Mouse (Mus musculus) embryonic facial prominence, embryonic 11.5 days (tissue): ENCODE data around the gene Kpna1. TPM values are rescaled to one million over a fixed set of nuclear protein-coding genes. Genes with fewer than 3 reads are reported as not detected.
"Not testable (repeated sequence)": the region's sequence is repeated elsewhere in the genome, so short reads cannot be mapped to it uniquely, and the experiment has no call there.

Source experiments
- ATAC-seq: fragments of 200-750 bp; cut with Nextera tagmentation; replicated peaks from 2 replicates; pipeline ENCODE4 v1.8.0; 2017; ENCODE audit warnings: low read depth; ENCODE audit not compliant: insufficient number of reproducible peaks, low FRiP score, low TSS enrichment
- DNase-seq: peaks from one replicate; pipeline ENCODE4 v3.0.0-alpha.2; 2015; ENCODE audit warnings: low spot score
- H3K27ac ChIP-seq: fragments of 300-500 bp; sonication (generic); replicated peaks from 2 replicates; pipeline ENCODE4 v1.5.1; 2014; ENCODE audit warnings: mild to moderate bottlenecking, low read depth, low read length, control low read depth
- H3K27me3 ChIP-seq: fragments of 300-500 bp; sonication (generic); 2 replicates; pipeline ENCODE4 v1.6.1; 2014; ENCODE audit warnings: mild to moderate bottlenecking, low read length, moderate library complexity, mixed read lengths; ENCODE audit not compliant: control insufficient read depth, insufficient read depth
- H3K36me3 ChIP-seq: fragments of 300-500 bp; sonication (generic); replicated peaks from 2 replicates; pipeline ENCODE4 v1.6.1; 2014; ENCODE audit warnings: low read depth, mild to moderate bottlenecking, low read length, moderate library complexity, mixed read lengths; ENCODE audit not compliant: control insufficient read depth, insufficient read depth
- H3K4me1 ChIP-seq: fragments of 300-500 bp; sonication (generic); 2 replicates; pipeline ENCODE4 v1.6.1; 2014; ENCODE audit warnings: low read length, mixed read lengths; ENCODE audit not compliant: control insufficient read depth, insufficient read depth
- H3K4me2 ChIP-seq: fragments of 300-500 bp; sonication (generic); 2 replicates; pipeline ENCODE4 v1.6.1; 2014; ENCODE audit warnings: low read depth, mild to moderate bottlenecking, control low read depth, low read length, moderate library complexity
- H3K4me3 ChIP-seq: fragments of 300-500 bp; sonication (generic); 2 replicates; pipeline ENCODE4 v1.5.1; 2014; ENCODE audit warnings: low read depth, low read length, control low read depth
- H3K9ac ChIP-seq: fragments of 300-500 bp; sonication (generic); replicated peaks from 2 replicates; pipeline ENCODE4 v1.6.1; 2014; ENCODE audit warnings: mild to moderate bottlenecking, control low read depth, low read length
- H3K9me3 ChIP-seq: fragments of 300-500 bp; sonication (generic); replicated peaks from 2 replicates; pipeline ENCODE4 v1.6.1; 2016; ENCODE audit warnings: mild to moderate bottlenecking, low read length, inconsistent platforms, mixed read lengths; ENCODE audit not compliant: control insufficient read depth
- WGBS: fragments of 180-500 bp; shearing (Covaris S2); extraction: QIAGEN DNeasy Blood & Tissue Kit; methylation state at CpG from one replicate; pipeline ENCODE4 v1.1.7; 2014; 5-methylcytosine and 5-hydroxymethylcytosine counted together
- polyA plus RNA-seq: library from polyadenylated mRNA; unstranded; fragments of >200 nt; fragmentation: Nextera tagmentation; extraction: Ambion mirVana; gene quantifications from 2 replicates; pipeline ENCODE4 v1.2.1, GENCODE M21; 2014

Kpna1 gene
- 72.7 and 78.9 TPM in 2 replicates for polyA plus RNA-seq

- H3K27ac ChIP-seq, DNase-seq, H3K4me1 ChIP-seq, H3K36me3 ChIP-seq, H3K4me3 ChIP-seq, H3K4me2 ChIP-seq, H3K9me3 ChIP-seq, ATAC-seq, H3K27me3 ChIP-seq, H3K9ac ChIP-seq: not testable (repeated sequence)
- WGBS = 74% methylated on average over 1 of the region's 1 CpGs
These were observed at the start of gene Kpna1 for GRCm38 (mm10) chr16:35978450-35978849. Gene Kpna1 (plus strand): TSS chr16:35978750.

- H3K4me2 ChIP-seq = no peak overlapping the region
- WGBS = 85% methylated on average over 19 of the region's 19 CpGs
- no peak overlapping the region for H3K9ac ChIP-seq
- ATAC-seq (no peak), DNase-seq (no peak)
- H3K27ac ChIP-seq = no peak overlapping the region
- no peaks in the 10 kb centered on the region for H3K36me3 ChIP-seq
- H3K4me1 ChIP-seq = no peaks in the 10 kb centered on the region
- H3K9me3 ChIP-seq = no peaks in the 10 kb centered on the region
- H3K4me3 ChIP-seq = no peak overlapping the region
- H3K27me3 ChIP-seq = no peaks in the 10 kb centered on the region
These were observed 46.1 kb upstream of the Kpna1 start for GRCm38 (mm10) chr16:35932179-35933055.

GRCm38 (mm10) chr16:35933181-35933580, 45.4 kb upstream of the Kpna1 start:
- DNase-seq (no peak), ATAC-seq (no peak)
- Histone ChIP-seq H3K36me3 (no peaks in the 10 kb centered on the region), H3K9ac (no peak overlapping the region), H3K27ac (no peak overlapping the region), H3K4me3 (no peak overlapping the region), H3K4me2 (no peak overlapping the region), H3K27me3 (no peaks in the 10 kb centered on the region), H3K9me3 (no peaks in the 10 kb centered on the region), H3K4me1 (no peaks in the 10 kb centered on the region)
- WGBS = 86% methylated on average over 10 of the region's 10 CpGs

GRCm38 (mm10) chr16:35938211-35939151, 40.1 kb upstream of the Kpna1 start, which contains the start of the genes Parp9 and Dtx3l:
Gene Parp9 (plus strand): TSS chr16:35938470.
Gene Dtx3l (minus strand): TSS chr16:35939151.
- WGBS = 2% methylated on average over 52 of the region's 52 CpGs

GRCm38 (mm10) chr16:35939261-35939660, 39.3 kb upstream of the Kpna1 start:
- ATAC-seq (no peak), DNase-seq (peak; percentile 35)
- Histone ChIP-seq H3K4me3 (peak overlapping the region; percentile 45), H3K27me3 (no peaks in the 10 kb centered on the region; the same call in 1 of the 2 replicates), H3K36me3 (no peaks in the 10 kb centered on the region), H3K9ac (peak overlapping the region; percentile 68), H3K27ac (no peak overlapping the region), H3K4me2 (peak overlapping the region; percentile 87), H3K4me1 (no peaks in the 10 kb centered on the region), H3K9me3 (no peaks in the 10 kb centered on the region)
- WGBS = 4% methylated on average over 6 of the region's 6 CpGs

More at GRCm38 (mm10) chr16:35938211-35939151, 40.1 kb upstream of the Kpna1 start, which contains the start of the genes Parp9 and Dtx3l:
- ATAC-seq (0 out of 2 replicates have a peak, but pooled peaks have one; percentile 23), DNase-seq (peak; percentile 60)
- no peaks in the 10 kb centered on the region for H3K36me3 ChIP-seq
- no peaks in the 10 kb centered on the region for H3K4me1 ChIP-seq
- peak within 1 kb of the TSS; percentile 68 for H3K9ac ChIP-seq
- no peaks in the 10 kb centered on the region for H3K9me3 ChIP-seq
- H3K27ac ChIP-seq = no peak within 1 kb of the TSS
- H3K4me2 ChIP-seq = peak within 1 kb of the TSS; percentile 87
- no peaks in the 10 kb centered on the region; the same call in 1 of the 2 replicates for H3K27me3 ChIP-seq
- H3K4me3 ChIP-seq = peak within 1 kb of the TSS; percentile 45

GRCm38 (mm10) chr16:35939690-35940089, 38.9 kb upstream of the Kpna1 start:
- ATAC-seq = no peak
- Histone ChIP-seq H3K4me3 (peak overlapping the region; percentile 45; the same call in 1 of the 2 replicates), H3K9me3 (no peaks in the 10 kb centered on the region), H3K4me1 (no peaks in the 10 kb centered on the region), H3K27ac (no peak overlapping the region), H3K4me2 (no peak overlapping the region), H3K36me3 (no peaks in the 10 kb centered on the region), H3K27me3 (no peaks in the 10 kb centered on the region; the same call in 1 of the 2 replicates), H3K9ac (no peak overlapping the region)
- DNase-seq = peak; percentile 81
- whole genome bisulfite sequencing = 12% methylated on average over 9 of the region's 9 CpGs

- Histone ChIP-seq H3K4me3 (no peak overlapping the region), H3K27ac (no peak overlapping the region), H3K4me2 (no peak overlapping the region), H3K9me3 (no peaks in the 10 kb centered on the region), H3K4me1 (no peaks in the 10 kb centered on the region), H3K36me3 (no peaks in the 10 kb centered on the region), H3K27me3 (no peaks in the 10 kb centered on the region; the same call in 1 of the 2 replicates), H3K9ac (no peak overlapping the region)
- DNase-seq = no peak
- no peak for ATAC-seq
- WGBS = 78% methylated on average over 7 of the region's 7 CpGs
These were observed 37.2 kb upstream of the Kpna1 start for GRCm38 (mm10) chr16:35941382-35941781.
